Mouse (Mus musculus): Measurements from ENCODE around the gene Olfr1414.
A peak's percentile ranks its signal among the peaks of the same experiment; 100 is the strongest.
"Not testable (repeated sequence)": the region's sequence is repeated elsewhere in the genome, so short reads cannot be mapped to it uniquely, and the experiment has no call there.

Olfr1414 gene

DNA sequence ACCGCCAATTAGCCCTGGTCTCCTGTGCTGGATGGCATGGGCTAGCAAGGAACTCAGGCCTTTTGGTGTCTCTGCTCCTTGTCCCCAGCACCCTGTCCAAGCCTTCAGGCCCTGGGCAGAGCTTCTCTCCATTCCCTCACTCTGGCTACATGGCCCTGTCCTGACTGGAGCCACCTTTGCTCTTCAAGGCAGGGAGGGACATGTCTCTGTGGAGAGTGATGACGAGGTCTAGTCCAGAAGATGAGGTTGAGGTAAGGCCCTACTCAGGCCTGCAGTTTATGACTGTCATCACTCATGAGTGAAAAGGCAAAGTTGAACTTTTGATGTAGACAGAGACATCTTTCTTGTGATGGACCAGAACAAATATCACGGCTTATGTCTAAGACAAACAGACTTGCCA is at the start of gene Olfr1414:
Olfr1414 (minus strand) TSS at position 101 of the 400 bp plus-strand sequence.
- no peak for DNase-seq (ENCODE audit: low spot score)

DNA sequence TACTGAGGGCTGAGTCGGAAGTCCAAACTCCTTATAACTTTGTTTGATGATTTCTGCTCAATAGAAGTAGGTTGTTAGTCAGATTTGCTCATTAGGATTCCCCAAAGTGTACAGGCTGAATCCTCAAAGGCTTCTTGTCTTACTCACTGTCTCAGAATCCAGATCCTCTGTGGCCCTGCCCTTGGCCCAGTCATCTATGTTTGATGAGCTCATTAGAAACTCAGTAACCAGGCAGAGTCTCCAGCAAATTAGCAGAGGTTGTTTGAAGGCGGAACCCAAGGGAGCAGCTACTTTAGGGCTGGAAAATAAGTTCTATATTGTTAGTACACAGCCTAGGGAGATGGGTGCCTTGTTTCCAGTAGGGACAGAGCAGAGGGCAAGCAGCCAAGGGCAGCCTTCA is 27.5 kb upstream of the Olfr1414 start:
- no peak for DNase-seq (ENCODE audit: low spot score)

DNA sequence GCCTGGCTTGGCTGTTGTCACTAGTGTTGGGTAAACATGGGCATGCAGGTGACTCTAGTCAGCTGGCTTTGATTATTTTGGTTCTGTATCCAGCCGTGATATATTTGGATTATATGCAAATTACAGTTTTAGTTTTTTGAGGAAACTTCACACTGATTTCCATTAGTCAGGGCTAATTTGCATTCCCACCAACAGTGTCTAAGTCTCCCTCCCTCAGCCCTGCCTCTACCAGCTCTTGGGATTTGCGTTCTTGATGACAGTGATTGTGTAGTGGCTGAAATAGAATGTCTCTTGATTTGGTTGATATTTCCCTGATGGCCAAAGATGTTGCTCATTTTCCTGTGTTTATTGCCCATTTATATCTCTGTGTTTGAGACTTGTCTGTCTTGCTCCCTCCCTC is 20.6 kb upstream of the Olfr1414 start:
- no peak for DNase-seq (ENCODE audit: low spot score)

DNA sequence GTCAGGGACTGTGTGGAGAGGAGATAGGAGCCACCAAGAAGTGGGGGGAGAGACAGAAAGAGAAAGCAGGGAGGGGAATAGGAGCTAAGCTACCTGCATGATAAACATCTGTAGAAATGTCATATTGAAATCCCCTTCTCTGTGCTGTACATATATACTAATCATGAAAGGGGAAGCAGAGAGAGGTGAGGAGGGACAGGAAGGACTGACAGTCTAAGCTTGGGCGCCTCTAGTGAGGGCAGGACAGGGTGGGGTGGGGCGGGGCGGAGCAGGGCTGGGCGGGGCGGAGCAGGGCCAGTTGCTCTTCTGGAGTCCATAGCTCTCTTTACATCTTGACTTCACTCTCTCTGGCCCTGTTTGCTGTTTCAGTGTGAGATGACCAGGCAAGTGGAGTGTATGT is 18.5 kb upstream of the Olfr1414 start:
- DNase-seq (ENCODE audit: low spot score) = no peak

DNA sequence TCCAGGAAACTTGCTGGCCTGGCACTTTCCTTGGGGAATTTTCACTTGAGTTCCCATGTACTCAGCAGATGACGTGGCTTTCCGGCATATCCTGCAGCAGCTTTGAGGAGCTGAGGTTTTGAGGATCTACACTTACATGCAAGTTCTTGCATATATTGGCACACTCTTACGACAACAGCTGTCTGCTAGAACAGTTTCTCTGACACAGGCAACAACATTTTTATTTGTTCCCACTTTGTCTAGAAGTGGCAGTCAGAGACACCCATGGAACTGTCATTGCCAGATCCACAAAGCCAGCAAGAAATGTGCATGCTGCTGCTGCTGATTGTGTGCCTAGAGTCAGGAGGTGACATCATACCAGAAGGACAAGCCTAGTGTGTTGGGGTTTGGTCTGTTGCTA is 5.3 kb upstream of the Olfr1414 start:
- DNase-seq (ENCODE audit: low spot score) = no peak

DNA sequence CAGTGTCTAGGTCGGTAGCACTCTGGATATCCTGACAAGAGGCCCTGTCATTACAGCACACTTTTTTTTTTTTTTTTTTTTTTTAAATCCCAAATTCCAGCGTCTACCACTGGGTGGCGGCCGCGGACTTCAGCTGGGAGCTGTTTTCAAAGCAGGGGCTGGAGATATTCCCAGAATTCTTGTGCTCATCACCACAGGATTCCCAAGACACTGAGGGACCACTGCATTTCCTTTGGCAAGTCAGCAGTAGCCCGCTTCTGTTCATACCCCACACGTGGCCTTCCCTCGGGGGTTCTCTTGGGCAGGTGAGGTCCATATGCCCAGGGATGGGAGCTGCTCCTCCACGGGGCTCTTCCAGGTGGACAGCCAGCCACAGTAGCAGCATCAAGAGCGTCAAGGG is 2.9 kb upstream of the Olfr1414 start:
- DNase-seq (ENCODE audit: low spot score) = no peak

DNA sequence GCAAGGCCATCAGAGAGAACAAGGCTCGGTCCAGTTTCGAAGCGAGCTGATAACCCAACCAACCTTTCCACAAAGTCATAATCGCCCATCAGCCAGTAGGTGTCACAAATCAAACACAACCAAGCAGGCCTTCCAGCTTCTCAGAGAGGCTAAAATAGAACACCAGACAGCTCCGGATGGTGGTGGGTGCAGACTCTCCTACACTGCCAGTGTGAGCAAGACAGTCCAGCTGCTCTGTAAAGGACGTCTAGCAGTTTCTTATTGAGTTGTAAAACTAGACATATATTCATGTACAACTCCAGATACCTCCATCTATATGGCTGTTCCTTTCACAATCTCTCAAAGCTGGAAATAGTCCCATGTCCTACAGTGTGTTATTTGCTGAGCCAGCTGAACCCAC is 585 bp upstream of the Olfr1414 start:
- peak; percentile 31 for DNase-seq (ENCODE audit: low spot score)

DNA sequence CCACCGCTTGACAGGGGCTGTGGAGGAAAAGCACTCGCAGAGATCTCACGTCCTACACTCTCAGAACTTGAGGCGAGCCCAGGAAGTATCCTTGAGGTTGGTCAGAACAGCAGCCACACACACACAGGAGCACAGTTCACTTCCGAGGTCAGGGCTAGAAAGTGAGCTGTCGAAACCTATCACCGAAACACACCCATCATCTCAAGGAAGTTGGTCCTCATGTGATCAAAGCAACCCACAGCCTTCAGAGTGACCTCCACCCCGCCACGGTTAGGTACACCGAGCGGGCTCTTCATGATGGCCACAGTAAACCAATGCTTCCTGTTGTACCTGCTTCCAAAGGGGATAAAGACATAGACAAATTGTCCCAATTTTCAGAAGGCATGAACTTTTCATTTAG is 3.1 kb downstream of the Olfr1414 start:
- no peak for DNase-seq (ENCODE audit: low spot score)

DNA sequence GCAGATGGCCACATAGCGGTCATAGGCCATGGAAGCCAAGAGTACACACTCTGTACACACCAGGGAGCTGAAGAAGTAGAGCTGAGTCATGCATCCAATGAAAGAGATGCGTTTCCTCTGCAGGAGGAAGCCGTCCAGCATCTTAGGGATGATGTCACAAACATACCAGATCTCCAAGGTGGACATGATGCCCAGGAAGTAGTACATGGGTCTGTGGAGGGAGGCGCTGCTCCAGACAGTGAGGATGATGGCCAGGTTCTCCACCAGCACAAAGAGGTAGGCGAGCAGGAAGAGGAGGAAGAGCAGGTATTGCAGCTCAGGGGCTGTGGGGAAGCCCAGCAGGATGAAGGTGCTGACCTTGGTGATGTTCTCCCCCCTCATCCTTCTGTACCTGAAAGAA is 6.8 kb downstream of the Olfr1414 start:
- DNase-seq (ENCODE audit: low spot score) = not testable (repeated sequence)

DNA sequence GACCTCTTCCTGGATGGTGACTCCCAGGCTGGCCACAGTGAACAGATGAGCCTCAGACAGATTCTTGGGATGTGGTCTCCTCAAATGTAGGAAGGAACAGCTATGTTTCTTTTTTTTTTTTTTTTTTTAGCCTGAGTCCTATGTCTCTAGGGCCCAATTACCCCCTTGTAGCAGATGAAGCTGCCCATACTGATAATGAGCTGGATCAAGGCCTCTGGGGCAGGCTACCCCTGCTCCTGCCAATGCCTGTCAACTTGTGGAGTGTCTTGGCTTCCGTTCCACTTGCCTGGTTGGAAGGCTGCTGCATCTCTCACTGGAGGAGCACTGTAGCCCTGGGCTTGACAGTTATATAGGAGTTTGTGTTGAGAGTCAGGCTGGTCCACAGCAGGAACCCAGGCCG is 22.5 kb downstream of the Olfr1414 start, which contains the start of gene Olfr1415:
Olfr1415 (minus strand) TSS at position 101 of the 400 bp plus-strand sequence.
- no peak for DNase-seq (ENCODE audit: low spot score)

DNA sequence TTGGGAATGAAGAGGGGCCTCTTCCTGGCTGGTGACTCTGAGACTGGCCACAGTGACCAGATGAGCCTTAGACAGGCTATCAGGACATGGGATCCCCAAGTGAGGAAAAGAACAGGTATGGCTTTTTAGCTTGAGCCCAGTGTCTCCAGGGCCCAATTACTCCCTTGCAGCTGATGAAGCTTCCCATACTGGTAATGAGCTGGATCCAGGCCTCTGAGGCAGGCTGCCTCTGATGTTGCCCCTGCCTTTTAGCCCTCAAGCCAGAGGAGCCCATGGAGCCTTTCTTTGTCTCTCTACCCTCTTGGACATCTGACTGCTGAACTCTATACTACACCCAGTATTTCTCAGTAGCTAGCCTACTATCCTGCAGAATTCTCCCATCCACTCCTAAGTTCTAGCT is 33.4 kb downstream of the Olfr1414 start, which contains the start of gene Olfr1416:
Olfr1416 (minus strand) TSS at position 101 of the 400 bp plus-strand sequence.
- DNase-seq (ENCODE audit: low spot score) = no peak

DNA sequence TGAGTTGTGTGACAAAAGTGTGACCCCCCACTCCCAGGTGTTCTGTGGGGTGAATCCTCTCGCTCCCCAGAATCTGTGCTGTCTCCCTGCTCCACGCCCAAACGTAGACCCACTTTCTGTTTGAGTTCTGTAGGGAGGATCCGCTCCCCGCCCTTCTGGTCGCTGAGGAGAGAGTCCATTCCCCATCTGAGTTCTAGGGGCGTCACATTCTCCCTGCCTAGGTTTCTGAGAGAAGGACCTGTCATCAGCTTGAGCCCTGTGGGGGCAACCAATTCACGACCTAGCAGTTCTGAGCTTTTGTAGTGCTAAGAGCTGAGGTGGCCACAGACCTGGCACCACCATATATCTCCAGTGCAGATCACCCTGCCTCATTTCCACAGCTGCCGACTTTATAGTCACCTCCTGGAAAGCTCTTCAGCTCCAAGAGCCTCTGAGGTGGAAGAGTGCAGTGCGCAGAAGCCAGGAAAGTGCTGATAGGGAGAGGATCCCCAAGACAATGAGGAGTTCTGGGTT is 44.3 kb downstream of the Olfr1414 start:
- DNase-seq (ENCODE audit: low spot score) = no peak

DNA sequence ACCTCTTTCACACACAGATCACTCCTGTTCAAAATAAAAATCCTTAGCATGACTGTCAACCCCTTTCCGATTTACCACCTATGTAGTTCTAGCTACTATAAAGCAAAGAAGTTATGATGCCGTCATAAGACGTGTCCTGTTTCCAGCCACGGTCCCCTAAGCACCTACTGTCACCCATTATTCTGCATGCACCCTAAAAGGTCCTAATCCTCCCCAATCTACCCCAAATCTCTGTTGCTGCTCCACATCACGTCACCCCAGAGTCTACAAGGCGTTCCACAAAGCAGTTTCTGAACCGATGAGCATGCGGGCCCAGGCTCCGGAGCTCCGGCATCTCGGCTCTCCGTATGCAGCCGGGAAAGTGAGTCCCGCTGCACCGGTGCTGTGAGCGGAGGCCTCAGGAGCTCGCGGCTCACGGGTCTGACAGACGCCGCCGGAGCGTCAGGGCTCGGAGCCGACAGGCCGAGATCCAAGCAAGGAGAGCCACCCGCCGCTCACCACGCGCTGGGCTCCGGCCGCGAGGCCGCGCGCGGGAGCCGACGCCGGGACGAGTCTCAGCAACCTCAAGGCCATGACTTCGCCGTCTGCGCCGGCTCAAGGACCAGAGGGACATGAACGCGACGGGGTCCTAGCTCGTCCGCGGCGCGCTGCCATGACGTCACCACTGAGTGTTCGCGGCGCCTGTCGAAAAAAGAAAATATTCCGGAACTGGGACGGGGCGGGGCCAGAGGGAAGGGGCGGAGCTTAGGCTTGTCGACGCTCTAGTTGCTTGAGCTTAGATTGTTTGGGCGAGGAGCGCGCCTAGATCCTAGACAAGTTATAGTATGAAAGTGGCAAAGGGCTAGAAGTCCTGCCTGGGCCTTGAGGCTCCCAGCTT is 45.1 kb downstream of the Olfr1414 start, which contains the start of gene Ndufa10:
Ndufa10 (minus strand) TSS at position 696 of the 877 bp plus-strand sequence.
- DNase-seq (ENCODE audit: low spot score) = peak; percentile 80

DNA sequence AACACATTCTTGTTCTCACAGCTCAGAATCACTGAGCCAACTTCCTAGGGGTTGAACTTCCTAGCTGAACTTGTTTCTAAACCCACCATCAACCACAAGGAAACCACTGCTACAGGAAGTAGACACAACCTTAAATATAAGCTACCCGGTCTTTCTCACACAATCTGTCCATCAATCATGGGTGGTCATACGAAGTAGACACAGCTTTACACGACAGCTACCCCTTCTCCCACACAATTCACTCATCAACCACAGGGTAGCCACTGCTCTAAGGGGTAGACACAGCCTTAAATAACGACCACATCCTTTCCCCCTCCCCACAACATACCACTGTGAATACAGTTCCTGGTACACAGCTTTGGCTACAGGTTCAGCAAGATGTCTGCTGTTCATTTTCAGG is 49.6 kb downstream of the Olfr1414 start:
- no peak for DNase-seq (ENCODE audit: low spot score)

DNA sequence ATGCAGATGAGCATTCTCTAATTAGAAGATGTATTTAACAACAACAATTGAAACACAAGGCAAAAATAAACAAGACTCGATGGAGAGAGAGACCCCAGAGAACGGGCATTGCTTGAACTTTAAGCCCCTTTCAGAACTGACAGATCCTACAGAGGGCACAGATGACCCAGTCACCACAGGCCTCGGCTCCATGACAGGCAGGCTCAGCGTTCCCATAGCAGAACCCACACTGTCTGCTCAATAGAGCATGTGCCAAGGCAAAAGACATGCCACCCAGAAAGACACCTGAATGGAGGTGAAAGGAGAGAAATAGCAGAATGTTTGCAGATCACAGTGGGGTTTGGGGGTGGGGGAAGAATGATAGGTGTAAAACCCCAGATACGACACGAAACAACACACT is 60.0 kb downstream of the Olfr1414 start:
- no peak for DNase-seq (ENCODE audit: low spot score)

DNA sequence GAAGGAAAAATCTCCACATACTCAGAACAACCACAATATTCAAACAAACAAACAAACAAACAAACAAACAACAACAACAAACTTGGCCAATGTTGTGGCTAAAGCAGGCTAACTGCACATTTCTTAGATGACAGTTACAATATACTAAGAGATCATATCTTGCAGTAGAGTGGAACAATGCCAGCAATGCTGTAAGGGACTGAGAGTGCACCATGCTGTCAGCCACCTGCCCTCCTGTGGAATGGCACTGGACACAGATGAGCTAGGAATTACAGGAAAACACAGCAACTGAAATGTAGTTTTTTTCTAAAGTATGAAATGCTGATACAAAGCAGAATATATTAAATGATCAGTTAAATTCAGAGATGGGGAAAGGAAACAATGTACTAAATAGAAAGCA is 60.7 kb downstream of the Olfr1414 start:
- DNase-seq (ENCODE audit: low spot score) = no peak
